Mouse (Mus musculus): ENCODE measurements around the gene Hnf4a.

GRCm38 (mm10) chr2:163555417-163555816, 48.8 kb downstream of the Hnf4a start:
- no peak for TF ChIP-seq CTCF (IDR thresholded peaks at IDR 0.05 in 2 of 3, conservative IDR thresholded peaks at IDR 0.05 in 1 of 3; ENCODE audit: control insufficient read depth in 1 of 3, insufficient read depth in 1 of 3, low read depth in 2 of 3, low read length in 3 of 3, poor library complexity in 1 of 3, severe bottlenecking in 1 of 3)
- TF ChIP-seq EP300 (IDR thresholded peaks at IDR 0.05; ENCODE audit: low read depth in 1 of 2, low read length in 2 of 2) = no peak
- no peak for TF ChIP-seq TAL1 (IDR thresholded peaks at IDR 0.05; ENCODE audit: low read length)

All from MEL (cell line).